In the genomic region with DNA sequence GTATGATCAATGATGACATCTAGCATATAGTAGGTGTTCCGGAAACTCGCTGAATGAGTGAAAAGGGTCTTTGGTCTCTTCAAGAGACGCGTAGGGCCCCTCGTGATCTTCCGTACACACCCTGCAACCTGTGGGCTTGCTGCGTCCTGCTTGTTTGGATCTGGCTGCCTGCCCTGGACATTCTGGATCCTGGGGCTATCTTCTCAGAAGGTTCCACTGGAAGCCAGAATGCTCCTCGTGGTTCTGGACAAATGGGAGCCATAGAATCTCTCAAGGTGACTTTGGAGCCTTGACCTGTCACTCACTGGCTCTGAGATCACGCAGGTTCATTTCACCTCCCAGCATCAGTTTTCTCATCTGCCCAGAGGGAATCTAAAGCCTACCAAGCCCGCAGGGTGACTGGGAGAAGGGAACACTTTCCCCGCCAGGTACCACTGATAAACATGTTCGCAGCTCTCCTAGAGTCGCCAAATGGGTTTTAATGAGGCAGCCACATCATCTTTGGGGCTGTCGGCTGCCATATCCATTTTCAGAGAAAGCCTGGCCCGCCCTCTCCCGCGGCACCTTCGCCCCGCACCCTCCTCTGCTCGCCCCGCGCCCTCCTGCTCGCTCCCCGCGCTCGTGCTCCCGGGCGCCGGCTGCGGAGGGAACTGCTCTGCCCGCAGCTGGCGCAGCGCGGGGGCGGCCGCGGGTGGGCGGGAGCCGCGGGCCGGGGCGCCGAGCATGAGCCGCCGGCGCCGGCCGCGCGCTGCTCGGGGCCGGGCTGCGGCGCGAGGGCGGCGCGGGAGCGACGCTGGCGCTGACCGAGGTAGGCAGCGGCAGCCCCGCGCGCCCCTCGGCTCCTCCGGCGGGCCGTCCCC, we compare ENCODE assay signal across 9 mouse cellular contexts. TPM values are rescaled to one million over a fixed set of nuclear protein-coding genes. Genes with fewer than 3 reads are reported as not detected.
DNase-seq lines count a peak whose midpoint lies in the region; ATAC-seq and TF ChIP-seq lines count a peak whose summit lies in the region.
"Had no signal": no experiment of that assay in that cellular context is flagged by ENCODE, and none has a peak within 500 bp of the region (broad histone marks: within the 10 kb centered on the region; RNA-seq: fewer than 3 reads in every experiment).

A gene (plus strand): TSS at position 683 of the 860 bp plus-strand sequence.

- no peak for ATAC-seq in heart, embryonic 13.5 days (ENCODE audit: extremely low read depth, insufficient number of reproducible peaks, low FRiP score, low TSS enrichment)
- ATAC-seq in heart, postnatal 0 days (ENCODE audit: insufficient read depth, low read depth): peak; percentile 37; the same call in 1 of the 2 replicates
- no peak for ATAC-seq in limb, embryonic 12.5 days (ENCODE audit: insufficient number of reproducible peaks, insufficient read depth, low FRiP score, low TSS enrichment, low read depth)
- no peak for ATAC-seq in monocyte, adult 5-6 weeks (replicated peaks; ENCODE audit: insufficient number of reproducible peaks, low FRiP score, low TSS enrichment, poor library complexity, severe bottlenecking)

- H3K27me3 ChIP-seq in heart, embryonic 13.5 days (replicated peaks): peaks cover 64% of the 10 kb centered on the region
- peaks cover 42% of the 10 kb centered on the region for H3K27me3 ChIP-seq in heart, postnatal 0 days (ENCODE audit: control insufficient read depth, insufficient read depth, low read length)
- peaks cover 82% of the 10 kb centered on the region for H3K27me3 ChIP-seq in limb, embryonic 12.5 days

- no peak for TF ChIP-seq CTCF in heart, postnatal 0 days (IDR thresholded peaks at IDR 0.05; ENCODE audit: low read depth)

- H3K4me1 ChIP-seq in heart, embryonic 13.5 days: peaks cover 14% of the 10 kb centered on the region
- H3K4me1 ChIP-seq in heart, postnatal 0 days (ENCODE audit: control insufficient read depth, insufficient read depth): 0 out of 2 replicates have a peak, but pooled peaks cover 5% of the 10 kb centered on the region
- H3K4me1 ChIP-seq in limb, embryonic 12.5 days (replicated peaks): peaks cover 4% of the 10 kb centered on the region

- TF ChIP-seq EP300 in heart, postnatal 0 days (IDR thresholded peaks at IDR 0.05; ENCODE audit: low read depth): no peak

- DNase-seq in heart, postnatal 4 days: no peak
- DNase-seq in cerebellum, adult 18-20 months: peak; percentile 62 to 71
- no peak for DNase-seq in heart, postnatal 0 days (ENCODE audit: low spot score)
- DNase-seq in right cerebral cortex, postnatal 14 days: peak; percentile 59
- no peak for DNase-seq in kidney, adult 9 months

- peak within 1 kb of the TSS; percentile 84 for H3K4me2 ChIP-seq in heart, embryonic 13.5 days
- H3K4me2 ChIP-seq in heart, postnatal 0 days (ENCODE audit: low read depth, low read length): peak within 1 kb of the TSS; percentile 83
- peak within 1 kb of the TSS; percentile 71 for H3K4me2 ChIP-seq in limb, embryonic 12.5 days

- WGBS in heart, embryonic 13.5 days: 12% methylated on average over 62 of the region's 70 CpGs
- 13% methylated on average over 48 of the region's 70 CpGs for WGBS in heart, postnatal 0 days
- 10% methylated on average over 69 of the region's 70 CpGs for WGBS in limb, embryonic 12.5 days

- H3K9me3 ChIP-seq in heart, embryonic 13.5 days: no peaks in the 10 kb centered on the region
- no peaks in the 10 kb centered on the region for H3K9me3 ChIP-seq in heart, postnatal 0 days (replicated peaks; ENCODE audit: control insufficient read depth, low read length)
- H3K9me3 ChIP-seq in limb, embryonic 12.5 days: no peaks in the 10 kb centered on the region
- H3K9me3 ChIP-seq: G1E had no signal

- peak within 1 kb of the TSS; percentile 74 for H3K9ac ChIP-seq in heart, embryonic 13.5 days
- H3K9ac ChIP-seq in heart, postnatal 0 days (replicated peaks; ENCODE audit: low read depth, low read length): peak within 1 kb of the TSS; percentile 40
- H3K9ac ChIP-seq in limb, embryonic 12.5 days (replicated peaks): no peak within 1 kb of the TSS; the same call in none of the 2 replicates

- H3K27ac ChIP-seq in heart, embryonic 13.5 days (replicated peaks): no peak within 1 kb of the TSS
- no peak within 1 kb of the TSS for H3K27ac ChIP-seq in heart, postnatal 0 days (ENCODE audit: low read depth)
- H3K27ac ChIP-seq in limb, embryonic 12.5 days: no peak within 1 kb of the TSS

- H3K36me3 ChIP-seq in heart, embryonic 13.5 days: no peaks in the 10 kb centered on the region
- no peaks in the 10 kb centered on the region for H3K36me3 ChIP-seq in heart, postnatal 0 days (replicated peaks; ENCODE audit: control insufficient read depth, insufficient read depth, low read length)
- no peaks in the 10 kb centered on the region for H3K36me3 ChIP-seq in limb, embryonic 12.5 days
- H3K36me3 ChIP-seq: G1E had no signal

- peak within 1 kb of the TSS; percentile 57 for H3K4me3 ChIP-seq in heart, embryonic 13.5 days
- peak within 1 kb of the TSS; percentile 50 for H3K4me3 ChIP-seq in heart, postnatal 0 days (ENCODE audit: low read depth, low read length)
- H3K4me3 ChIP-seq in limb, embryonic 12.5 days (replicated peaks): peak within 1 kb of the TSS; percentile 44

RNA-seq across cellular contexts. Expression of the gene that starts here (rescaled TPM):
- 0.32 and 0.38 TPM in 2 replicates for polyA plus RNA-seq in heart, embryonic 13.5 days (2015; fragmentation: Nextera tagmentation; extraction: Ambion mirVana)
- total RNA-seq in heart, postnatal 4 days (2021): under 1 TPM; 0.62 to 0.63 TPM
- 1.8 and 2.1 TPM in 2 replicates for total RNA-seq in heart, postnatal 0 days (2014; rRNA removed; ENCODE audit: low replicate concordance)
- 0.16 and 0.18 TPM in 2 replicates for polyA plus RNA-seq in heart, postnatal 0 days (2015; fragmentation: Nextera tagmentation; extraction: Ambion mirVana)
- polyA plus RNA-seq in limb, embryonic 12.5 days (2016; fragmentation: Nextera tagmentation; extraction: Ambion mirVana): 0.13 TPM in 1 of 2 replicates, not detected in the other
- 1.0 to 4.4 TPM (median 1.7 TPM) in 3 replicates for total RNA-seq in monocyte, adult 5-6 weeks (2017)
- polyA plus RNA-seq: G1E had no signal

Comparison
In these comparisons a context has a peak if more than half of its experiments do, and no peak if none do; other contexts are left out.
1. DNase-seq: peak in cerebellum, adult 18-20 months (2 of 2) and right cerebral cortex, postnatal 14 days (single experiment); none in heart, postnatal 4 days (single experiment), heart, postnatal 0 days (single experiment) and kidney, adult 9 months (single experiment).
2. Peak in every context shown above with its lines, with median percentiles within 50 percentile points of each other: H3K4me2 ChIP-seq and H3K4me3 ChIP-seq.